Mouse (Mus musculus): ENCODE data around the gene Scnn1b.

DNA sequence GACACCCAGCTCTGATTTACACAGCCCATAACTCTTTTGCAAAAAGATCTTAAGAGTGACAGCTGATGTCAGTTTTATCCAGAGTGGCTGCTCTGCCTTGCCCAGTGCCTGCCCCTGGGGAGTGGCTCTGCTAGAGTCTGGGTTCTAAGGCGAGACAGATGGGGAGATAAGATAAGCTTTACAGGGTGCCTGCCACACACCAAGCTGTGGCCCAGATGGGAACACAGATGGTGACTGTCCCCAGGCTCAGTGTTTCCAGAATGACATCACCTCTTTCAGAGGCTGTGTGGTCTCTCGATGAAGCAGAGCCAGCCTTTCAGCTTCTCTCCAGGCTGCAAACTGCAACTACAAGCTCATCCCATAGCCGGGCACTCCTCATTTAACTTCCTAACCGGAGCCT lies 74.9 kb downstream of the Scnn1b start:
- TF ChIP-seq POLR2A (IDR thresholded peaks at IDR 0.05; ENCODE audit: low read depth, low read length) (no peak), CTCF (IDR thresholded peaks at IDR 0.05; ENCODE audit: extremely low read depth, insufficient read depth, insufficient read length, insufficient replicate concordance) (no peak)
